In genomic region chr17:28926866-28927635, GRCm38 (mm10) we compare ENCODE assay signal across 9 mouse cellular contexts. TPM values are rescaled to one million over a fixed set of nuclear protein-coding genes. Genes with fewer than 3 reads are reported as not detected.
DNase-seq lines count a peak whose midpoint lies in the region; ATAC-seq and TF ChIP-seq lines count a peak whose summit lies in the region.
"Had no signal": no experiment of that assay in that cellular context is flagged by ENCODE, and none has a peak within 500 bp of the region (broad histone marks: within the 10 kb centered on the region; RNA-seq: fewer than 3 reads in every experiment).

No protein-coding gene starts in this region.

- H3K4me2 ChIP-seq in heart, embryonic 16.5 days (ENCODE audit: low read depth, low read length): no peak overlapping the region
- H3K4me2 ChIP-seq in liver, postnatal 0 days (ENCODE audit: low read depth, low read length): no peak overlapping the region

- no peak overlapping the region for H3K4me3 ChIP-seq in bone marrow, adult 2 months (replicated peaks; ENCODE audit: control insufficient read depth, low read depth, low read length)
- no peak overlapping the region for H3K4me3 ChIP-seq in heart, embryonic 16.5 days (ENCODE audit: low read length)
- H3K4me3 ChIP-seq in liver, postnatal 0 days (ENCODE audit: low read depth, low read length): no peak overlapping the region

- no peak for TF ChIP-seq EP300 in liver, postnatal 0 days (IDR thresholded peaks at IDR 0.05; ENCODE audit: low read depth)

- no peak for ATAC-seq in heart, embryonic 16.5 days (replicated peaks; ENCODE audit: extremely low read depth, insufficient read depth, low FRiP score)
- no peak for ATAC-seq in liver, postnatal 0 days

- no peak for TF ChIP-seq POLR2A in bone marrow, adult 2 months (IDR thresholded peaks at IDR 0.05; ENCODE audit: borderline replicate concordance, control insufficient read depth, low read depth, low read length)

- peak; percentile 46 to 80 for DNase-seq in adrenal gland, adult (ENCODE audit: inconsistent age in 2 of 2, low spot score in 1 of 2)
- DNase-seq in adrenal gland, postnatal 4 days (ENCODE audit: low spot score in 2 of 2): no peak
- peak; percentile 34 to 42 for DNase-seq in left cerebral cortex, adult 18-20 months (ENCODE audit: low spot score in 2 of 2)
- no peak for DNase-seq in left cerebral cortex, adult 11 months (ENCODE audit: low spot score)
- peak; percentile 75 for DNase-seq in liver, postnatal 0 days
- peak; percentile 65 to 86 for DNase-seq in spleen, postnatal 4 days (ENCODE audit: low spot score in 2 of 2)

- peaks cover 4% of the 10 kb centered on the region; the same call in 1 of the 2 replicates for H3K4me1 ChIP-seq in bone marrow, adult 2 months (ENCODE audit: control insufficient read depth, insufficient read depth, low read length)
- peaks cover 13% of the 10 kb centered on the region for H3K4me1 ChIP-seq in heart, embryonic 16.5 days (ENCODE audit: control insufficient read depth, insufficient read depth, low read length)
- peaks cover 19% of the 10 kb centered on the region for H3K4me1 ChIP-seq in liver, postnatal 0 days (ENCODE audit: insufficient read depth)

- no peaks in the 10 kb centered on the region for H3K36me3 ChIP-seq in heart, embryonic 16.5 days (ENCODE audit: control insufficient read depth, insufficient read depth)
- no peaks in the 10 kb centered on the region for H3K36me3 ChIP-seq in liver, postnatal 0 days (replicated peaks; ENCODE audit: insufficient read depth, low read length)

- no peak overlapping the region for H3K9ac ChIP-seq in heart, embryonic 16.5 days (ENCODE audit: low read length)
- H3K9ac ChIP-seq in liver, postnatal 0 days (replicated peaks): no peak overlapping the region

- no peak overlapping the region for H3K27ac ChIP-seq in bone marrow, adult 2 months (ENCODE audit: control insufficient read depth, insufficient read depth, low read depth, low read length, poor library complexity)
- 0 out of 2 replicates have a peak overlapping the region, but pooled peaks have one; percentile 5 for H3K27ac ChIP-seq in heart, embryonic 16.5 days (ENCODE audit: low read length)
- H3K27ac ChIP-seq in liver, postnatal 0 days (ENCODE audit: low read depth): peak overlapping the region; percentile 9; the same call in 1 of the 2 replicates

- 37% methylated on average over 15 of the region's 15 CpGs for WGBS in bone marrow, adult 2 months
- 43% methylated on average over 15 of the region's 15 CpGs for WGBS in heart, embryonic 16.5 days
- WGBS in liver, postnatal 0 days (ENCODE audit: insufficient replicate concordance): 43% methylated on average over 15 of the region's 15 CpGs

- no peaks in the 10 kb centered on the region for H3K9me3 ChIP-seq in heart, embryonic 16.5 days (replicated peaks; ENCODE audit: control insufficient read depth, low read length)
- H3K9me3 ChIP-seq in liver, postnatal 0 days (ENCODE audit: low read length): no peaks in the 10 kb centered on the region

- no peaks in the 10 kb centered on the region for H3K27me3 ChIP-seq in heart, embryonic 16.5 days (ENCODE audit: control insufficient read depth, insufficient read depth, low read length)
- H3K27me3 ChIP-seq in liver, postnatal 0 days (ENCODE audit: insufficient read depth, low read length): no peaks in the 10 kb centered on the region

- TF ChIP-seq CTCF in bone marrow, adult 2 months (IDR thresholded peaks at IDR 0.05; ENCODE audit: control insufficient read depth, insufficient read depth, low read length): peak; percentile 84
- peak; percentile 94 for TF ChIP-seq CTCF in liver, postnatal 0 days (IDR thresholded peaks at IDR 0.05; ENCODE audit: low read depth)

RNA-seq across cellular contexts. Expression of gene 4930539E08Rik, which starts 11.9 kb away (rescaled TPM):
- total RNA-seq in adrenal gland, postnatal 4 days (2021): under 1 TPM; 0.11 TPM
- total RNA-seq in left cerebral cortex, adult 18-20 months (2021): 10 to 100 TPM in 1 of 2 experiments, 1 to 10 TPM in 1; 8.6 to 10.7 TPM
- polyA plus RNA-seq in bone marrow, adult 2 months (2011; ENCODE audit: insufficient read depth, insufficient read length, low replicate concordance, missing spikeins): 0.29 TPM in 1 of 2 replicates, not detected in the other
- polyA plus RNA-seq in heart, embryonic 16.5 days (2015; fragmentation: Nextera tagmentation; extraction: Ambion mirVana): 0.40 and 0.43 TPM in 2 replicates
- 0.08 and 0.09 TPM in 2 replicates for polyA plus RNA-seq in liver, postnatal 0 days (2015; fragmentation: Nextera tagmentation; extraction: Ambion mirVana)

RNA-seq across cellular contexts. Expression of gene Pxt1, which starts 16.6 kb away (rescaled TPM):
- total RNA-seq in adrenal gland, postnatal 4 days (2021): under 1 TPM; 0.59 to 0.67 TPM
- not detected for total RNA-seq in left cerebral cortex, adult 18-20 months (2021)
- polyA plus RNA-seq in bone marrow, adult 2 months (2011; ENCODE audit: insufficient read depth, insufficient read length, low replicate concordance, missing spikeins): 1.3 TPM in 1 of 2 replicates, not detected in the other
- polyA plus RNA-seq in heart, embryonic 16.5 days (2015; fragmentation: Nextera tagmentation; extraction: Ambion mirVana): 0.24 TPM in 1 of 2 replicates, not detected in the other
- 0.14 and 0.29 TPM in 2 replicates for polyA plus RNA-seq in liver, postnatal 0 days (2015; fragmentation: Nextera tagmentation; extraction: Ambion mirVana)
- total RNA-seq: left cerebral cortex, postnatal 10 days had no signal

RNA-seq across cellular contexts. Expression of gene Kctd20, which starts 24.7 kb away (rescaled TPM):
- 10 to 100 TPM; 79.8 to 86.5 TPM for total RNA-seq in adrenal gland, postnatal 4 days (2021)
- total RNA-seq in left cerebral cortex, adult 18-20 months (2021): 10 to 100 TPM; 67.7 to 71.2 TPM
- polyA plus RNA-seq in bone marrow, adult 2 months (2011; ENCODE audit: insufficient read depth, insufficient read length, low replicate concordance, missing spikeins): 50.2 and 81.5 TPM in 2 replicates
- polyA plus RNA-seq in heart, embryonic 16.5 days (2015; fragmentation: Nextera tagmentation; extraction: Ambion mirVana): 56.8 and 59.2 TPM in 2 replicates
- 38.6 and 39.5 TPM in 2 replicates for polyA plus RNA-seq in liver, postnatal 0 days (2015; fragmentation: Nextera tagmentation; extraction: Ambion mirVana)

Comparison
In these comparisons a context has a peak if more than half of its experiments do, and no peak if none do; other contexts are left out.
1. DNase-seq: peak in adrenal gland, adult (2 of 2), left cerebral cortex, adult 18-20 months (2 of 2), liver, postnatal 0 days (single experiment) and spleen, postnatal 4 days (2 of 2); none in adrenal gland, postnatal 4 days (0 of 2) and left cerebral cortex, adult 11 months (single experiment).